Comparison of ENCODE assay signal across 10 mouse cellular contexts in the genomic region with DNA sequence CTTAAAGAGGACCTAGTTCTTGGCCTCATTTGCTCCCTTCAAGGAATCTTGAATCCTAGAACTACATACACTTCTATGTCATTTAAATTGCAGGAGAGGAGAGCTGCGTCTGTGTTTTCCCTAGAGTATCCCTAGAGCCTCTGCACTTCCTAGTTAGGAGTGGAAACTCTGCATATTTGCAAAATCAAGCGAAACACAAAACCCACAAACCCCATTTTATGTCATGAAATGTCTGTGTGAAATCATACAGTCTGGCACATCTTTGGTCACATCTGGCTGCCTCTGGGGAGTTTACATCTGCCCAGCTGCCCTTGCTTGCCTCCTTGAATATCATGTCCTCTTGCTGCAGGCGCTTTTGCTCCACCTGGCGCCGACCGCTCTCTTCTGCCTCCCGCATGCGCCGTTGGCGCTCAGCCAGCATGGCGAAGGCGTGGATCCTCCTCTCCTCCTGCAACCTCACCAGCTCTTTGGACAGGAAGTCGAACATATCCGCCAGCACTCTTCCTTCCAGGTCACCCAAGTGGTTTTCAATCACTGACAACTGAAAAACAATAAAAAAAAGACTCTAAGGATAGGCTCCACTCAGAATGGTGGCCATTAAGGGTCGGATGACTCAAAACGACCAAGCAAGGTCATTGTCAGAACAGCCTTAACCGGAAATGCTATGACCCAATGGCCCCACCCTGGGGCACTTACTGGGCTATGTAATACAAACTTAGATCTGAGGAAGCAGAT. TPM values are rescaled to one million over a fixed set of nuclear protein-coding genes. Genes with fewer than 3 reads are reported as not detected.
DNase-seq lines count a peak whose midpoint lies in the region; ATAC-seq lines count a peak whose summit lies in the region.
"Had no signal": no experiment of that assay in that cellular context is flagged by ENCODE, and none has a peak within 500 bp of the region (broad histone marks: within the 10 kb centered on the region; RNA-seq: fewer than 3 reads in every experiment).

No protein-coding gene starts in this region.

- H3K9ac ChIP-seq in intestine, embryonic 14.5 days (ENCODE audit: low read length), result no peak overlapping the region
- no peak overlapping the region for H3K9ac ChIP-seq in intestine, embryonic 15.5 days
- H3K9ac ChIP-seq: forebrain, embryonic 12.5 days; liver, embryonic 13.5 days had no signal

- no peak for ATAC-seq in intestine, embryonic 14.5 days (replicated peaks; ENCODE audit: low FRiP score, low TSS enrichment, low read depth)
- no peak for ATAC-seq in intestine, embryonic 15.5 days
- ATAC-seq in frontal cortex, adult (ENCODE audit: low TSS enrichment), result no peak

- H3K27ac ChIP-seq in intestine, embryonic 14.5 days (ENCODE audit: low read depth), result no peak overlapping the region
- no peak overlapping the region for H3K27ac ChIP-seq in intestine, embryonic 15.5 days
- H3K27ac ChIP-seq: forebrain, embryonic 12.5 days; liver, embryonic 13.5 days had no signal

- 59% methylated on average over 17 of the region's 17 CpGs for WGBS in intestine, embryonic 14.5 days
- WGBS in intestine, embryonic 15.5 days, result 64% methylated on average over 17 of the region's 17 CpGs

- H3K36me3 ChIP-seq in intestine, embryonic 14.5 days (ENCODE audit: control insufficient read depth, insufficient read depth, low read length), result no peaks in the 10 kb centered on the region
- H3K36me3 ChIP-seq in intestine, embryonic 15.5 days, result no peaks in the 10 kb centered on the region
- H3K36me3 ChIP-seq: forebrain, embryonic 12.5 days; liver, embryonic 13.5 days had no signal

- no peak for DNase-seq in intestine, embryonic 14.5 days (ENCODE audit: low spot score)
- peak; percentile 66 for DNase-seq in adrenal gland, postnatal 25 days
- peak; percentile 71 for DNase-seq in kidney, adult 18-20 months
- peak; percentile 72 to 84 for DNase-seq in lung, postnatal 4 days
- no peak for DNase-seq in frontal cortex, postnatal 36 days (ENCODE audit: low spot score in 2 of 2)
- no peak for DNase-seq in right cerebral cortex, adult 18-20 months
- DNase-seq: liver, embryonic 13.5 days had no signal

- H3K4me1 ChIP-seq in intestine, embryonic 14.5 days (replicated peaks; ENCODE audit: control insufficient read depth, insufficient read depth, low read length), result no peaks in the 10 kb centered on the region
- H3K4me1 ChIP-seq in intestine, embryonic 15.5 days (replicated peaks), result 0 out of 2 replicates have a peak, but pooled peaks cover 3% of the 10 kb centered on the region

- H3K4me3 ChIP-seq in intestine, embryonic 14.5 days (ENCODE audit: low read depth, low read length), result no peak overlapping the region
- no peak overlapping the region for H3K4me3 ChIP-seq in intestine, embryonic 15.5 days (replicated peaks)
- H3K4me3 ChIP-seq: forebrain, embryonic 12.5 days; liver, embryonic 13.5 days had no signal

- H3K27me3 ChIP-seq in intestine, embryonic 14.5 days (replicated peaks; ENCODE audit: control insufficient read depth, insufficient read depth, low read length), result no peaks in the 10 kb centered on the region
- H3K27me3 ChIP-seq in intestine, embryonic 15.5 days (replicated peaks), result no peaks in the 10 kb centered on the region
- H3K27me3 ChIP-seq: forebrain, embryonic 12.5 days; liver, embryonic 13.5 days had no signal

- no peaks in the 10 kb centered on the region for H3K9me3 ChIP-seq in intestine, embryonic 14.5 days (ENCODE audit: control insufficient read depth, low read length)
- H3K9me3 ChIP-seq in intestine, embryonic 15.5 days, result no peaks in the 10 kb centered on the region
- H3K9me3 ChIP-seq: forebrain, embryonic 12.5 days; liver, embryonic 13.5 days had no signal

- 0 out of 2 replicates have a peak overlapping the region, but pooled peaks have one; percentile 18 for H3K4me2 ChIP-seq in intestine, embryonic 14.5 days (ENCODE audit: low read length)
- no peak overlapping the region for H3K4me2 ChIP-seq in intestine, embryonic 15.5 days (replicated peaks)
- H3K4me2 ChIP-seq: forebrain, embryonic 12.5 days; liver, embryonic 13.5 days had no signal

RNA-seq across cellular contexts. Expression of gene Nr1i2, which starts 10.0 kb away (rescaled TPM):
- 4.7 and 6.7 TPM in 2 replicates for polyA plus RNA-seq in intestine, embryonic 14.5 days (2014; fragmentation: Nextera tagmentation; extraction: Ambion mirVana)
- polyA plus RNA-seq in intestine, embryonic 15.5 days (2015; fragmentation: Nextera tagmentation; extraction: Ambion mirVana), result 12.1 and 13.1 TPM in 2 replicates
- total RNA-seq in adrenal gland, postnatal 25 days (2021), result not detected in 2 replicates
- polyA plus RNA-seq: forebrain, embryonic 12.5 days had no signal

RNA-seq across cellular contexts. Expression of gene Maats1, which starts 37.3 kb away (rescaled TPM):
- 0.08 TPM in 1 of 2 replicates, not detected in the other for polyA plus RNA-seq in intestine, embryonic 14.5 days (2014; fragmentation: Nextera tagmentation; extraction: Ambion mirVana)
- 0.08 and 0.18 TPM in 2 replicates for polyA plus RNA-seq in intestine, embryonic 15.5 days (2015; fragmentation: Nextera tagmentation; extraction: Ambion mirVana)
- 0.36 and 0.48 TPM in 2 replicates for total RNA-seq in adrenal gland, postnatal 25 days (2021)
- polyA plus RNA-seq: liver, embryonic 13.5 days had no signal

RNA-seq across cellular contexts. Expression of gene Cox17, which starts 42.2 kb away (rescaled TPM):
- polyA plus RNA-seq in intestine, embryonic 14.5 days (2014; fragmentation: Nextera tagmentation; extraction: Ambion mirVana), result 176 and 187 TPM in 2 replicates
- 233 TPM in 2 replicates for polyA plus RNA-seq in intestine, embryonic 15.5 days (2015; fragmentation: Nextera tagmentation; extraction: Ambion mirVana)
- 271 and 273 TPM in 2 replicates for total RNA-seq in adrenal gland, postnatal 25 days (2021)

RNA-seq across cellular contexts. Expression of gene Gm21987, which starts 42.2 kb away (rescaled TPM):
- 0.68 TPM in 1 of 2 replicates, not detected in the other for polyA plus RNA-seq in intestine, embryonic 14.5 days (2014; fragmentation: Nextera tagmentation; extraction: Ambion mirVana)
- polyA plus RNA-seq in intestine, embryonic 15.5 days (2015; fragmentation: Nextera tagmentation; extraction: Ambion mirVana), result 0.53 TPM in 1 of 2 replicates, not detected in the other
- total RNA-seq in adrenal gland, postnatal 25 days (2021), result not detected in 2 replicates
- polyA plus RNA-seq: forebrain, embryonic 12.5 days; liver, embryonic 13.5 days had no signal

RNA-seq across cellular contexts. Expression of gene Popdc2, which starts 57.4 kb away (rescaled TPM):
- polyA plus RNA-seq in intestine, embryonic 14.5 days (2014; fragmentation: Nextera tagmentation; extraction: Ambion mirVana), result 16.8 and 19.6 TPM in 2 replicates
- 14.8 and 15.4 TPM in 2 replicates for polyA plus RNA-seq in intestine, embryonic 15.5 days (2015; fragmentation: Nextera tagmentation; extraction: Ambion mirVana)
- total RNA-seq in adrenal gland, postnatal 25 days (2021), result 1.5 TPM in 2 replicates

Comparison
In these comparisons a context has a peak if more than half of its experiments do, and no peak if none do; other contexts are left out.
1. DNase-seq: peak in adrenal gland, postnatal 25 days (single experiment), kidney, adult 18-20 months (single experiment) and lung, postnatal 4 days (2 of 2); none in intestine, embryonic 14.5 days (single experiment), frontal cortex, postnatal 36 days (0 of 2) and right cerebral cortex, adult 18-20 months (single experiment).